Comparison of ENCODE assay signal across 17 mouse cellular contexts in the genomic region with DNA sequence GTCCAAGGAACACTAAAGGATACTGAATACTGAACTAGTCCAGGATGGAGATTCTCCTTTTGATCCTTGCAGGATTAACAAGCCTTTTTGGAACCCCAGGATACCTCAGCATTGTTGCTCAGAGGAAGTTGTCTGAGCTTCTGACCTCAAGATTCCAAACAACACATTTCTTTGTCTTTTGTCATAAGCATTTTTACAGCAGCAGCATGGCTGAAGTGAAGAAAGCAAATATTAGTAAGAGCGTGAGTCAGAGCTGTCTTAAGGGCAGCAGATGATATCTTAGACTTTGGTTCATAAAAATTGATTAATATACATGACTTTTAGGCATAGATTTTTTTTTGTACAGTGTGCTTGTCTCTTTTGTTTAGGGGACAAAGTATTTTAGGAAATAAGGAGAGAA.
"Had no signal": no experiment of that assay in that cellular context is flagged by ENCODE, and none has a peak within 500 bp of the region (broad histone marks: within the 10 kb centered on the region; RNA-seq: fewer than 3 reads in every experiment).

No protein-coding gene starts in this region.

- DNase-seq: liver, postnatal 0 days; lung, adult 2 months; lung, postnatal 14 days; lung, postnatal 36 days; midbrain, embryonic 14.5 days; retina, postnatal 1 day; thymus, adult 2 months; thymus, postnatal 25 days; thymus, postnatal 4 days had no signal

- H3K4me1 ChIP-seq: liver, embryonic 15.5 days; lung, embryonic 15.5 days; megakaryocyte, embryonic 14.5 days; midbrain, embryonic 12.5 days; neural tube, embryonic 12.5 days; stomach, embryonic 15.5 days had no signal

- H3K27ac ChIP-seq: liver, embryonic 15.5 days; lung, embryonic 15.5 days; macrophage; midbrain, embryonic 12.5 days; neural tube, embryonic 12.5 days; stomach, embryonic 15.5 days; stomach, postnatal 0 days had no signal

- H3K4me3 ChIP-seq: liver, embryonic 15.5 days; lung, embryonic 15.5 days; megakaryocyte, embryonic 14.5 days; midbrain, embryonic 12.5 days; neural tube, embryonic 12.5 days; stomach, embryonic 15.5 days had no signal

- H3K27me3 ChIP-seq: liver, embryonic 15.5 days; lung, embryonic 15.5 days; megakaryocyte, embryonic 14.5 days; midbrain, embryonic 12.5 days; neural tube, embryonic 12.5 days; stomach, embryonic 15.5 days had no signal

- H3K36me3 ChIP-seq: liver, embryonic 15.5 days; lung, embryonic 15.5 days; midbrain, embryonic 12.5 days; neural tube, embryonic 12.5 days; stomach, embryonic 15.5 days had no signal
